Mouse (Mus musculus): ENCODE measurements around the gene Tmem184b. TPM values are rescaled to one million over a fixed set of nuclear protein-coding genes. Genes with fewer than 3 reads are reported as not detected.
A peak's percentile ranks its signal among the peaks of the same experiment; 100 is the strongest.

Tmem184b gene
- total and polyA plus RNA-seq, 2 experiments from 2014 or later, result 30.1 to 75.7 TPM

GRCm38 (mm10) chr15:79365068-79365467 lies 38.3 kb downstream of the Tmem184b start:
- ATAC-seq (ENCODE audit: low FRiP score) (no peak), DNase-seq (ENCODE audit: low spot score) (no peak)
- no peak overlapping the region for H3K4me2 ChIP-seq (ENCODE audit: low read depth, low read length, poor library complexity, severe bottlenecking)
- H3K9ac ChIP-seq (replicated peaks; ENCODE audit: low read length, poor library complexity, severe bottlenecking), result no peak overlapping the region
- no peak overlapping the region for H3K4me3 ChIP-seq (ENCODE audit: low read depth, low read length)
- no peak for TF ChIP-seq CTCF (IDR thresholded peaks at IDR 0.05)
- peaks cover 84% of the 10 kb centered on the region for H3K36me3 ChIP-seq (ENCODE audit: insufficient read depth, low read length)
- H3K27ac ChIP-seq (ENCODE audit: low read depth, low read length), result no peak overlapping the region
- H3K9me3 ChIP-seq (ENCODE audit: low read length), result no peaks in the 10 kb centered on the region
- H3K27me3 ChIP-seq (ENCODE audit: insufficient read depth, low read length), result no peaks in the 10 kb centered on the region
- no peaks in the 10 kb centered on the region for H3K4me1 ChIP-seq (ENCODE audit: insufficient read depth, low read length)
- 98% methylated on average over 12 of the region's 12 CpGs for WGBS

- H3K36me3 ChIP-seq (ENCODE audit: insufficient read depth, low read length), result peaks cover 80% of the 10 kb centered on the region
- WGBS, result 72% methylated on average over 6 of the region's 6 CpGs
- no peak for TF ChIP-seq CTCF (IDR thresholded peaks at IDR 0.05)
Observed at GRCm38 (mm10) chr15:79364120-79364519, 39.2 kb downstream of the Tmem184b start.

GRCm38 (mm10) chr15:79361023-79361422 lies 42.3 kb downstream of the Tmem184b start:
- H3K9ac ChIP-seq (replicated peaks; ENCODE audit: low read length, poor library complexity, severe bottlenecking), result no peak overlapping the region; the same call in 1 of the 2 replicates
- TF ChIP-seq CTCF (IDR thresholded peaks at IDR 0.05), result no peak
- peaks cover 5% of the 10 kb centered on the region; the same call in 1 of the 2 replicates for H3K4me1 ChIP-seq (ENCODE audit: insufficient read depth, low read length)
- peaks cover 55% of the 10 kb centered on the region for H3K36me3 ChIP-seq (ENCODE audit: insufficient read depth, low read length)
- DNase-seq (ENCODE audit: low spot score) (no peak), ATAC-seq (ENCODE audit: low FRiP score) (no peak)
- H3K9me3 ChIP-seq (ENCODE audit: low read length), result no peaks in the 10 kb centered on the region
- H3K4me3 ChIP-seq (ENCODE audit: low read depth, low read length), result no peak overlapping the region
- no peaks in the 10 kb centered on the region; the same call in 1 of the 2 replicates for H3K27me3 ChIP-seq (ENCODE audit: insufficient read depth, low read length)
- H3K27ac ChIP-seq (ENCODE audit: low read depth, low read length), result no peak overlapping the region
- 82% methylated on average over 2 of the region's 4 CpGs for WGBS
- no peak overlapping the region for H3K4me2 ChIP-seq (ENCODE audit: low read depth, low read length, poor library complexity, severe bottlenecking)

More at GRCm38 (mm10) chr15:79364120-79364519, 39.2 kb downstream of the Tmem184b start:
- H3K4me3 ChIP-seq (ENCODE audit: low read depth, low read length), result no peak overlapping the region
- ATAC-seq (ENCODE audit: low FRiP score), result no peak
- no peak overlapping the region for H3K27ac ChIP-seq (ENCODE audit: low read depth, low read length)
- no peaks in the 10 kb centered on the region for H3K27me3 ChIP-seq (ENCODE audit: insufficient read depth, low read length)
- no peak overlapping the region for H3K9ac ChIP-seq (replicated peaks; ENCODE audit: low read length, poor library complexity, severe bottlenecking)
- H3K4me2 ChIP-seq (ENCODE audit: low read depth, low read length, poor library complexity, severe bottlenecking), result no peak overlapping the region
- H3K9me3 ChIP-seq (ENCODE audit: low read length), result no peaks in the 10 kb centered on the region
- H3K4me1 ChIP-seq (ENCODE audit: insufficient read depth, low read length), result no peaks in the 10 kb centered on the region
- no peak for DNase-seq (ENCODE audit: low spot score)

- H3K4me2 ChIP-seq (ENCODE audit: low read depth, low read length, poor library complexity, severe bottlenecking), result no peak overlapping the region
- H3K36me3 ChIP-seq (ENCODE audit: insufficient read depth, low read length), result peaks cover 49% of the 10 kb centered on the region
- no peak overlapping the region for H3K27ac ChIP-seq (ENCODE audit: low read depth, low read length)
- no peak for ATAC-seq (ENCODE audit: low FRiP score)
- no peak overlapping the region for H3K4me3 ChIP-seq (ENCODE audit: low read depth, low read length)
- DNase-seq (ENCODE audit: low spot score), result no peak
- no peak for TF ChIP-seq CTCF (IDR thresholded peaks at IDR 0.05)
- H3K4me1 ChIP-seq (ENCODE audit: insufficient read depth, low read length), result peaks cover 5% of the 10 kb centered on the region; the same call in 1 of the 2 replicates
- H3K27me3 ChIP-seq (ENCODE audit: insufficient read depth, low read length), result peaks cover 5% of the 10 kb centered on the region; the same call in 1 of the 2 replicates
- H3K9ac ChIP-seq (replicated peaks; ENCODE audit: low read length, poor library complexity, severe bottlenecking), result no peak overlapping the region
- 68% methylated on average over 7 of the region's 7 CpGs for WGBS
- H3K9me3 ChIP-seq (ENCODE audit: low read length), result no peaks in the 10 kb centered on the region
Observed at GRCm38 (mm10) chr15:79360371-79360770, 43.0 kb downstream of the Tmem184b start.

GRCm38 (mm10) chr15:79359954-79360353 lies 43.4 kb downstream of the Tmem184b start:
- WGBS, result 40% methylated on average over 6 of the region's 6 CpGs
- ATAC-seq (ENCODE audit: low FRiP score), result no peak
- H3K4me3 ChIP-seq (ENCODE audit: low read depth, low read length), result no peak overlapping the region

GRCm38 (mm10) chr15:79357974-79358690 lies 45.2 kb downstream of the Tmem184b start:
- H3K27ac ChIP-seq (ENCODE audit: low read depth, low read length), result peak overlapping the region; percentile 21; the same call in 1 of the 2 replicates
- no peak for DNase-seq (ENCODE audit: low spot score)
- H3K4me1 ChIP-seq (ENCODE audit: insufficient read depth, low read length), result peaks cover 5% of the 10 kb centered on the region; the same call in 1 of the 2 replicates
- H3K36me3 ChIP-seq (ENCODE audit: insufficient read depth, low read length), result peaks cover 27% of the 10 kb centered on the region
- no peak overlapping the region for H3K9ac ChIP-seq (replicated peaks; ENCODE audit: low read length, poor library complexity, severe bottlenecking)
- ATAC-seq (ENCODE audit: low FRiP score), result no peak
- TF ChIP-seq CTCF (IDR thresholded peaks at IDR 0.05), result no peak
- 36% methylated on average over 12 of the region's 12 CpGs for WGBS
- H3K9me3 ChIP-seq (ENCODE audit: low read length), result no peaks in the 10 kb centered on the region
- H3K4me3 ChIP-seq (ENCODE audit: low read depth, low read length), result peak overlapping the region; percentile 44; the same call in 1 of the 2 replicates
- peaks cover 5% of the 10 kb centered on the region; the same call in 1 of the 2 replicates for H3K27me3 ChIP-seq (ENCODE audit: insufficient read depth, low read length)
- H3K4me2 ChIP-seq (ENCODE audit: low read depth, low read length, poor library complexity, severe bottlenecking), result peak overlapping the region; percentile 91

More at GRCm38 (mm10) chr15:79359954-79360353, 43.4 kb downstream of the Tmem184b start:
- TF ChIP-seq CTCF (IDR thresholded peaks at IDR 0.05), result no peak
- H3K9ac ChIP-seq (replicated peaks; ENCODE audit: low read length, poor library complexity, severe bottlenecking), result no peak overlapping the region
- peaks cover 45% of the 10 kb centered on the region for H3K36me3 ChIP-seq (ENCODE audit: insufficient read depth, low read length)
- peaks cover 5% of the 10 kb centered on the region; the same call in 1 of the 2 replicates for H3K27me3 ChIP-seq (ENCODE audit: insufficient read depth, low read length)
- no peak overlapping the region for H3K4me2 ChIP-seq (ENCODE audit: low read depth, low read length, poor library complexity, severe bottlenecking)
- no peak overlapping the region for H3K27ac ChIP-seq (ENCODE audit: low read depth, low read length)
- DNase-seq (ENCODE audit: low spot score), result no peak
- peaks cover 5% of the 10 kb centered on the region; the same call in 1 of the 2 replicates for H3K4me1 ChIP-seq (ENCODE audit: insufficient read depth, low read length)
- H3K9me3 ChIP-seq (ENCODE audit: low read length), result no peaks in the 10 kb centered on the region
